Mouse (Mus musculus) forebrain, embryonic 10.5 days (tissue): ENCODE results near the gene Rccd1. TPM values are rescaled to one million over a fixed set of nuclear protein-coding genes. Genes with fewer than 3 reads are reported as not detected.

ENCODE experiments used
- polyA plus RNA-seq: library from polyadenylated mRNA; unstranded; fragments of >200 nt; fragmentation: Nextera tagmentation; extraction: Ambion mirVana; gene quantifications from 2 replicates; pipeline ENCODE4 v1.2.1, GENCODE M21; 2016

Gene Rccd1
- polyA plus RNA-seq, 1 experiment from 2014 or later, result 12.3 TPM

Other genes starting within 250 kb of the Rccd1 start
- 462 and 476 TPM in 2 replicates for gene Idh2, start 209.1 kb downstream of the Rccd1 start, polyA plus RNA-seq
- 15.1 and 15.9 TPM in 2 replicates for gene Sema4b, start 137.6 kb downstream of the Rccd1 start, polyA plus RNA-seq
- 69.0 and 70.2 TPM in 2 replicates for gene Cib1, start 91.6 kb downstream of the Rccd1 start, polyA plus RNA-seq
- gene Gdpgp1, start 91.6 kb downstream of the Rccd1 start, polyA plus RNA-seq, result 6.3 and 6.7 TPM in 2 replicates
- gene Ttll13, start 78.1 kb downstream of the Rccd1 start, polyA plus RNA-seq, result 0.84 and 0.99 TPM in 2 replicates
- 43.0 and 44.9 TPM in 2 replicates for gene Ngrn, start 63.2 kb downstream of the Rccd1 start, polyA plus RNA-seq
- gene Vps33b, start 54.8 kb downstream of the Rccd1 start, polyA plus RNA-seq, result 17.3 and 18.5 TPM in 2 replicates
- 242 and 249 TPM in 2 replicates for gene Prc1, start 30.0 kb downstream of the Rccd1 start, polyA plus RNA-seq
- 42.0 and 44.0 TPM in 2 replicates for gene Unc45a, start 16.6 kb upstream of the Rccd1 start, polyA plus RNA-seq
- gene Hddc3, start 18.6 kb upstream of the Rccd1 start, polyA plus RNA-seq, result 25.2 and 27.9 TPM in 2 replicates
- gene Man2a2, start 46.9 kb upstream of the Rccd1 start, polyA plus RNA-seq, result 17.0 and 17.8 TPM in 2 replicates
- gene Fes, start 63.5 kb upstream of the Rccd1 start, polyA plus RNA-seq, result 7.2 and 9.2 TPM in 2 replicates
- gene Furin, start 81.0 kb upstream of the Rccd1 start, polyA plus RNA-seq, result 3.3 and 3.9 TPM in 2 replicates
- 54.7 and 55.9 TPM in 2 replicates for gene Blm, start 210.7 kb upstream of the Rccd1 start, polyA plus RNA-seq